Mouse (Mus musculus) kidney, postnatal 0 days (tissue): Measurements from ENCODE around the gene Akp3. TPM values are rescaled to one million over a fixed set of nuclear protein-coding genes. Genes with fewer than 3 reads are reported as not detected.

ENCODE experiments used
- ATAC-seq: fragments of 200-750 bp; cut with Nextera tagmentation; replicated peaks from 2 replicates; pipeline ENCODE4 v1.8.0; 2017; ENCODE audit warnings: low read depth, moderate number of reproducible peaks, moderate TSS enrichment, moderate library complexity; ENCODE audit not compliant: low FRiP score
- DNase-seq: peaks from one replicate; pipeline ENCODE4 v3.0.0-alpha.2; 2016; ENCODE audit warnings: low spot score
- H3K27ac ChIP-seq: fragments of 300-500 bp; sonication (generic); 2 replicates; pipeline ENCODE4 v1.5.1; 2014; ENCODE audit warnings: mild to moderate bottlenecking
- H3K27me3 ChIP-seq: fragments of 300-500 bp; sonication (generic); 2 replicates; pipeline ENCODE4 v1.6.1; 2014; ENCODE audit warnings: low read length, mixed read lengths; ENCODE audit not compliant: insufficient read depth
- H3K36me3 ChIP-seq: fragments of 300-500 bp; sonication (generic); 2 replicates; pipeline ENCODE4 v1.6.1; 2014; ENCODE audit warnings: low read length, mixed read lengths; ENCODE audit not compliant: insufficient read depth
- H3K4me1 ChIP-seq: fragments of 300-500 bp; sonication (generic); replicated peaks from 2 replicates; pipeline ENCODE4 v1.6.1; 2014; ENCODE audit warnings: antibody characterized with exemption, low read length, mixed read lengths; ENCODE audit not compliant: insufficient read depth
- H3K4me2 ChIP-seq: fragments of 300-500 bp; sonication (generic); 2 replicates; pipeline ENCODE4 v1.6.1; 2014; ENCODE audit warnings: mild to moderate bottlenecking, low read length, moderate library complexity, mixed read lengths
- H3K4me3 ChIP-seq: fragments of 300-500 bp; sonication (generic); replicated peaks from 2 replicates; pipeline ENCODE4 v1.5.1; 2014; ENCODE audit warnings: low read depth, low read length
- H3K9ac ChIP-seq: fragments of 300-500 bp; sonication (generic); 2 replicates; pipeline ENCODE4 v1.6.1; 2014; ENCODE audit warnings: low read depth, low read length
- H3K9me3 ChIP-seq: fragments of 300-500 bp; sonication (generic); replicated peaks from 2 replicates; pipeline ENCODE4 v1.6.1; 2016; ENCODE audit warnings: low read length, inconsistent platforms, mixed read lengths
- CTCF ChIP-seq: IDR thresholded peaks from 2 replicates; pipeline ENCODE4 v1.5.1; 2016; ENCODE audit warnings: antibody characterized with exemption, low read depth, mild to moderate bottlenecking, moderate library complexity
- WGBS: fragments of 180-500 bp; shearing (Covaris S2); extraction: QIAGEN DNeasy Blood & Tissue Kit; methylation state at CpG from one replicate; pipeline ENCODE4 v1.1.7; 2014; 5-methylcytosine and 5-hydroxymethylcytosine counted together
- polyA plus RNA-seq: library from polyadenylated mRNA; unstranded; fragments of >200 nt; fragmentation: Nextera tagmentation; extraction: Ambion mirVana; gene quantifications from 2 replicates; pipeline ENCODE4 v1.2.1, GENCODE M21; 2015

Akp3 gene
- polyA plus RNA-seq, 1 experiment from 2014 or later = not detected

GRCm38 (mm10) chr1:87164164-87164795, 39.5 kb downstream of the Akp3 start:
- DNase-seq = no peak
- Histone ChIP-seq H3K4me2 (no peak overlapping the region), H3K27me3 (0 out of 2 replicates have a peak, but pooled peaks cover 3% of the 10 kb centered on the region), H3K27ac (no peak overlapping the region), H3K36me3 (no peaks in the 10 kb centered on the region), H3K9me3 (no peaks in the 10 kb centered on the region), H3K4me3 (no peak overlapping the region), H3K4me1 (no peaks in the 10 kb centered on the region), H3K9ac (no peak overlapping the region)
- 17% methylated on average over 11 of the region's 11 CpGs for WGBS
- TF ChIP-seq CTCF = no peak
- peak; percentile 33; the same call in 1 of the 2 replicates for ATAC-seq

- Histone ChIP-seq H3K9ac (no peak overlapping the region), H3K4me1 (no peaks in the 10 kb centered on the region), H3K4me3 (no peak overlapping the region), H3K27me3 (peaks cover 4% of the 10 kb centered on the region; the same call in 1 of the 2 replicates), H3K4me2 (no peak overlapping the region), H3K36me3 (no peaks in the 10 kb centered on the region), H3K27ac (no peak overlapping the region), H3K9me3 (no peaks in the 10 kb centered on the region)
- no peak for ATAC-seq
- no peak for DNase-seq
- 42% methylated on average over 9 of the region's 9 CpGs for WGBS
- TF ChIP-seq CTCF = no peak
Measured at GRCm38 (mm10) chr1:87164796-87165184, 40.0 kb downstream of the Akp3 start.

- ATAC-seq (no peak; the same call in 1 of the 2 replicates), DNase-seq (no peak)
- Histone ChIP-seq H3K9ac (0 out of 2 replicates have a peak overlapping the region, but pooled peaks have one; percentile 4), H3K27me3 (peaks cover 10% of the 10 kb centered on the region), H3K27ac (no peak overlapping the region), H3K4me3 (no peak overlapping the region), H3K4me1 (no peaks in the 10 kb centered on the region), H3K4me2 (no peak overlapping the region), H3K9me3 (no peaks in the 10 kb centered on the region), H3K36me3 (no peaks in the 10 kb centered on the region)
- TF ChIP-seq CTCF = no peak
- 14% methylated on average over 19 of the region's 19 CpGs for WGBS
Measured at GRCm38 (mm10) chr1:87170458-87170857, 45.7 kb downstream of the Akp3 start.

DNA sequence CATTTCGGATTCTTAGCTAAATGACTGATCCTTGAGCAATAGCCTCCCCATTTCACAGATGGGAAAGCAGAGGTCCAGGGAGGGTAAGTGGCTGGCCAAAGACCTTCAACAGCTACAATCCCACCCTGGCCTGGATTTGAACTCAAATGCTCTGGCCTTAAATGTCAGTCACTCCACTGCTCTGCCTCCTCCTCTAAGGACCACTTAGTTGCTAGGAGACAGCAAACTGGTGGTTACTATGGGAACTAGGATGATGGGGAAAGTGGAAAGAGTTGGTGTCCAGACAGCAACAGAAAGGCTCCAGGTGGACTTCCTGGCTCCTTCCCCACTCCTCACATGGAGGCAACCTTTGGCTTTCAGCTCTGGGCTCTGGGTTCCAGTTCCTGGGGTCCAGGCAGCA, 46.5 kb downstream of the Akp3 start:
- Histone ChIP-seq H3K4me2 (no peak overlapping the region), H3K9me3 (no peaks in the 10 kb centered on the region), H3K4me1 (no peaks in the 10 kb centered on the region), H3K9ac (no peak overlapping the region), H3K27me3 (peaks cover 10% of the 10 kb centered on the region), H3K4me3 (no peak overlapping the region), H3K27ac (no peak overlapping the region), H3K36me3 (no peaks in the 10 kb centered on the region)
- 97% methylated on average over 1 of the region's 1 CpGs for WGBS
- ATAC-seq (no peak), DNase-seq (no peak)
- no peak for TF ChIP-seq CTCF

DNA sequence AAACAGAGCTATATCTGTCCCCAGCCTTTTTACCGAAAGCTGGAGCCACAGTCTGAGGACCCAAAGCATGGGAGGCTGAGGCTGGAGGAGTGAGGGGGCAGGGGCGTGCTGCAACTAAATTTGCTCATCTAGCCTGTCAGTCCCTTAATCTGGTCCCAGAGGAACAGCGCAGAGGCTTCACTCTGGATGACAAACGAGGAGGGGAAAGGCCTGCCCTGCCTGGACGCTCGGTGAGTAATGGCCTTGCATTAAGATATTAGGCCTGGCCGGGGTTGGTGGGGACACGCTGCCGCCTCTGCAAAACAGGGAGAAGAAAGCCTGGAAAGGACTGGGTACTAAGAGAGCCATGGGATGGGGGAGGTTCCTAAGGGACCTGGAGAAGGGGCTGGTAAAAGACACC, 47.5 kb downstream of the Akp3 start:
- Histone ChIP-seq H3K4me1 (no peaks in the 10 kb centered on the region), H3K9ac (no peak overlapping the region), H3K27ac (no peak overlapping the region), H3K27me3 (peaks cover 10% of the 10 kb centered on the region), H3K4me3 (no peak overlapping the region), H3K36me3 (no peaks in the 10 kb centered on the region), H3K9me3 (no peaks in the 10 kb centered on the region), H3K4me2 (no peak overlapping the region)
- ATAC-seq (no peak), DNase-seq (no peak)
- 38% methylated on average over 9 of the region's 9 CpGs for WGBS
- no peak for TF ChIP-seq CTCF

DNA sequence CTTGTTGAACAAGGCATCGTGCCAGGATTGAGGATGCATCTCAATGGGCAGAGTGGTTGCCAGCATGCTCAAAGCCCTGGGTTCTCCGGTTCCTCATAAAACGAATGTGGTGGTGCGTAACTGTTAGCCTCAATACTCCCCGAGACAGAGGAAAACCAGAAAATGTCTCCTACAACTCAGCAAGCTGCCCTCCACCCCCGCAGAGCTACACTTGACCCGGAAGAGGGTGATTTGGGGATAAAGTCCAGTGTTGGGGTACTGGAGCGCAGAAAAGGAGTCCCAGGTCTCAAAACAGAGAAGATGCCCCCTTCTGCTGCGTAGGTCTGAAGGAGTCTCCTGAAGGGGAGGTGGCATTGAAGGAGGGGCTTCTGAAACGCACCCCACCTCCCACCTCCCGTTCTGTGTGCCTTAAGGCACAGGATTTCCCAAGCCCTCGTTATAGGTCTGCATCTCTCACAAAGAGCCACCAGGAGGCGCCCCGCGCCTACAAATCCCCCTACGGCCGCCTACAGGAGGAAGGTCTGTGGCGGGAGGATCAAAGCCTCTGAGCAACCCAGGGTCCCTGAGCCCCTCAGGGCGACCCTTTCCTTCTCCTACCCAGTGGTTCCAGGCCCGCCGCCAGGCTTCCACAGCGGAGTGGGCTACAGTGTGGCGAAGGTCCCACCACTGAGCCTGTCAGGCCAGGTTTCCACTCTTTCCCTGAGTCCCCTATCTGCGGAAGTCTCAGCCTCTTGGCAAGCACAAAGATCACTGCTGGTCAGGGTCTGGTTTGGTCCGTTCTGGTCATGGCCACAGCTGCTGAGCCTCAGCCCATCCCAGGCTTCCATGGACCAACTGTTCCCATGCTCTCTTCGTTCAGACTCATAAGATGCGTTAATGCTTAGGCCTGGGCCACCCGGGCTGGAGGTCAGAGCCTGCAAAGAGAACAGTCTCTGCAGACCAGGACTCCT, 49.5 kb downstream of the Akp3 start:
- Histone ChIP-seq H3K9ac (no peak overlapping the region), H3K4me1 (no peaks in the 10 kb centered on the region), H3K27me3 (peaks cover 10% of the 10 kb centered on the region), H3K4me3 (no peak overlapping the region), H3K36me3 (no peaks in the 10 kb centered on the region), H3K9me3 (no peaks in the 10 kb centered on the region), H3K27ac (no peak overlapping the region), H3K4me2 (peak overlapping the region; percentile 9)
- peak; percentile 79 for TF ChIP-seq CTCF
- WGBS = 20% methylated on average over 28 of the region's 28 CpGs
- DNase-seq (peak; percentile 85), ATAC-seq (peak; percentile 18; the same call in 1 of the 2 replicates)
